Mouse (Mus musculus): ENCODE data around the gene March10. TPM values are rescaled to one million over a fixed set of nuclear protein-coding genes. Genes with fewer than 3 reads are reported as not detected.
A peak's percentile ranks its signal among the peaks of the same experiment; 100 is the strongest.

The March10 gene
- polyA plus RNA-seq, 1 experiment from 2014 or later: not detected

GRCm38 (mm10) chr11:105465488-105465887 is 9.0 kb upstream of the March10 start:
- WGBS: 56% methylated on average over 9 of the region's 9 CpGs
- TF ChIP-seq CTCF (IDR thresholded peaks at IDR 0.05; ENCODE audit: low read depth) (no peak), EP300 (optimal IDR thresholded peaks at IDR 0.05) (no peak)

DNA sequence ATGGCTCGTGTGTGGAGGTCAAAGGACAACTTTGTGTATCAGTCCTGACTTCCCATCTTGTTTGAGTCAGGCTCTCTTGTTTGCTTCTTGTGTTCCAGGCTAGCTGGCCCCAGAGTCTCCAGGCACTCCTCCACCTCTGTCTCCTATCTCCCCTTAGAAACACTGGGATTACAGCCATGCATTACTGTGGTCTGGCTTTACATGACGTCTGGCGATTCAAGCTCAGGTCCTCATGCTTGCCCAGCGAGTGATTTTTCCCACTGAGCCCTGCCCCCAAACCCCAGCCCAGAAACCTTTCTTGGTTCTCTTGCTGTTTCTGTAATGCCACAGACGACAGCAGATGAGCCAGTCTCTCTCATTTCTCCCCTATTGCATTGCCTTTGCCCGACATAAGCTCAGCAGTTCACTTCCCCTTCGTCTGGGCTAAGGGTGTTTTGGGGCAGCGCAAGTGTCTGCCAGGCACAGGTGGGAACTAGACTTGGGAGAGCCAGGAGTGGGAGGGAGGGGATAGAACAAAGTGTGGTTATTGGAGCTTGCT is 8.0 kb upstream of the March10 start:
- no peak for DNase-seq (ENCODE audit: low spot score)

More at GRCm38 (mm10) chr11:105465488-105465887, 9.0 kb upstream of the March10 start:
- H3K4me2 ChIP-seq (replicated peaks; ENCODE audit: low read depth): no peak overlapping the region
- H3K4me3 ChIP-seq (ENCODE audit: low read depth, low read length): no peak overlapping the region
- H3K9ac ChIP-seq (ENCODE audit: low read length): no peak overlapping the region
- H3K4me1 ChIP-seq (replicated peaks; ENCODE audit: control insufficient read depth, insufficient read depth): peaks cover 9% of the 10 kb centered on the region
- no peak overlapping the region for H3K27ac ChIP-seq (replicated peaks)
- DNase-seq (ENCODE audit: low spot score): no peak
- ATAC-seq (ENCODE audit: low FRiP score, low TSS enrichment): no peak
- no peaks in the 10 kb centered on the region for H3K9me3 ChIP-seq (ENCODE audit: control insufficient read depth, low read length)
- no peaks in the 10 kb centered on the region for H3K27me3 ChIP-seq (ENCODE audit: control insufficient read depth, insufficient read depth, low read length)
- H3K36me3 ChIP-seq (ENCODE audit: control insufficient read depth, insufficient read depth, low read length): no peaks in the 10 kb centered on the region

DNA sequence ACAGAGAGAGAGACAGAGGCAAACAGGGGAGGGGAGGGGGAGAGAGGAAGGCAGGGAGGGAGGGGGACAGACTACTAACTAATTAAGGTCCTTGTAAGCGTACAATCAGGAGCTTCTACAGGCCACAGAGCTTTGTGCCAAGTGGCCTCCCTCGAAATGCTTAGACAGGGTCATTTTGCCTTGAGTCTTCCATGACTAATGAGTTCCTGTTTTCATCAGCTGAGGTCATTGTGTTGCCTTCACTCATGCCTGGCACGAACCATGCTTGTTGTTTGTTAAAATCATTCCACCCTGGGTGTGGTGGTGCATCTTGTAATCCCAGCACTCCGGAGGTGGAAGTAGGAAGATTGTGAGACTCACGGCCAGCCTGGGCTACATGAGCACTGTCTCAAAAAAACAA is 3.4 kb upstream of the March10 start:
- no peak for TF ChIP-seq EP300 (optimal IDR thresholded peaks at IDR 0.05)
- TF ChIP-seq CTCF (IDR thresholded peaks at IDR 0.05; ENCODE audit: low read depth): no peak
- Histone ChIP-seq H3K4me3 (ENCODE audit: low read depth, low read length) (no peak overlapping the region), H3K9me3 (ENCODE audit: control insufficient read depth, low read length) (no peaks in the 10 kb centered on the region), H3K9ac (ENCODE audit: low read length) (no peak overlapping the region), H3K4me1 (replicated peaks; ENCODE audit: control insufficient read depth, insufficient read depth) (no peaks in the 10 kb centered on the region), H3K27ac (replicated peaks) (no peak overlapping the region), H3K36me3 (ENCODE audit: control insufficient read depth, insufficient read depth, low read length) (no peaks in the 10 kb centered on the region), H3K4me2 (replicated peaks; ENCODE audit: low read depth) (no peak overlapping the region), H3K27me3 (ENCODE audit: control insufficient read depth, insufficient read depth, low read length) (no peaks in the 10 kb centered on the region)
- ATAC-seq (ENCODE audit: low FRiP score, low TSS enrichment) (no peak), DNase-seq (ENCODE audit: low spot score) (no peak)
- WGBS: 45% methylated on average over 5 of the region's 5 CpGs

More for the DNA sequence above, 8.0 kb upstream of the March10 start:
- Histone ChIP-seq H3K36me3 (ENCODE audit: control insufficient read depth, insufficient read depth, low read length) (no peaks in the 10 kb centered on the region), H3K9me3 (ENCODE audit: control insufficient read depth, low read length) (no peaks in the 10 kb centered on the region), H3K27ac (replicated peaks) (no peak overlapping the region), H3K9ac (ENCODE audit: low read length) (no peak overlapping the region), H3K27me3 (ENCODE audit: control insufficient read depth, insufficient read depth, low read length) (no peaks in the 10 kb centered on the region), H3K4me1 (replicated peaks; ENCODE audit: control insufficient read depth, insufficient read depth) (peaks cover 6% of the 10 kb centered on the region), H3K4me3 (ENCODE audit: low read depth, low read length) (no peak overlapping the region), H3K4me2 (replicated peaks; ENCODE audit: low read depth) (no peak overlapping the region)
- no peak for ATAC-seq (ENCODE audit: low FRiP score, low TSS enrichment)
- WGBS: 61% methylated on average over 8 of the region's 8 CpGs
- TF ChIP-seq EP300 (optimal IDR thresholded peaks at IDR 0.05) (no peak), CTCF (IDR thresholded peaks at IDR 0.05; ENCODE audit: low read depth) (no peak)

- ATAC-seq (ENCODE audit: low FRiP score, low TSS enrichment) (no peak), DNase-seq (ENCODE audit: low spot score) (no peak)
- WGBS: 53% methylated on average over 7 of the region's 7 CpGs
- H3K27ac ChIP-seq (replicated peaks): no peak overlapping the region
- no peaks in the 10 kb centered on the region for H3K27me3 ChIP-seq (ENCODE audit: control insufficient read depth, insufficient read depth, low read length)
- no peaks in the 10 kb centered on the region for H3K36me3 ChIP-seq (ENCODE audit: control insufficient read depth, insufficient read depth, low read length)
- no peak overlapping the region for H3K4me3 ChIP-seq (ENCODE audit: low read depth, low read length)
- no peaks in the 10 kb centered on the region for H3K9me3 ChIP-seq (ENCODE audit: control insufficient read depth, low read length)
- H3K4me1 ChIP-seq (replicated peaks; ENCODE audit: control insufficient read depth, insufficient read depth): no peaks in the 10 kb centered on the region
- no peak overlapping the region for H3K9ac ChIP-seq (ENCODE audit: low read length)
- TF ChIP-seq EP300 (optimal IDR thresholded peaks at IDR 0.05) (no peak), CTCF (IDR thresholded peaks at IDR 0.05; ENCODE audit: low read depth) (no peak)
- H3K4me2 ChIP-seq (replicated peaks; ENCODE audit: low read depth): no peak overlapping the region
These were observed 506 bp upstream of the March10 start for GRCm38 (mm10) chr11:105457041-105457440.

DNA sequence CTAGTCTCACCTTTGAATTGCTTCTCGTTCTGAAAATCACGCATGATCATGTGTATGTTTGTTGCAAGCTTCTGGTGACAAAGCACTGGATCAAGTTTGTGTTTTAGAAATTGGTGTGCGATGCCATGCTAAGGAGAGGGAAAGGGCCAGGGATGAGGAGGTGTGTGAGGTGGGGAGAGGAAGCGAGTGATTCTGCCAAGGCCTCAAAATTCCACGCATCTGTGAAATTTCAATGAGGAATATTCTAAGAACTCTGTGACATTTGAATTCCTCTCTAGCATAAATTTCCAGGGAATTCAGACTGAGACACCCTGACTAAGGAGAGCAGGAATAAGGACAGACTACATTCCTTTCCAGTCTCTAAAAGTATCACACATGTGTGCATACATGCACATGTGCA is 1.4 kb downstream of the March10 start:
- 88% methylated on average over 5 of the region's 5 CpGs for WGBS
- no peak for ATAC-seq (ENCODE audit: low FRiP score, low TSS enrichment)

DNA sequence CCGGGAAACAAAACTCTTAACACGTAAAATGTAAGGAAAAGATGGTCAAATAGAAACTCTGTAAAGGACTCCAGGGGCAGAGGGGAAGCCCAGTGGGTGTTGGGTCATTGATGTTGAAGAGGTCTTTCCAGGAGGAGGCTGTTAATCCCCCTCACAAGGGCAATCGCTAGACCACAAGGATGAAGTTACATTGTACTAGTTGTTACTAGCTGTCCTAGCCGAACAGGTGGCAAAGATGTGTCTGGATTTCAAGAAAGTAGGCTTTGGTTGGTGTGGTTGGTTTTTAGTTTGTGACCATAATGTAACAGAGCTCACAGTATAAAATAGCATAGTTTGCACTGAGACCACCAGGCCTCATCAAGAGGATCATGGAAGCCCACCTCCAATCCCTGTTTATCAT is 3.5 kb downstream of the March10 start:
- Histone ChIP-seq H3K27me3 (ENCODE audit: control insufficient read depth, insufficient read depth, low read length) (no peaks in the 10 kb centered on the region), H3K27ac (replicated peaks) (no peak overlapping the region), H3K9ac (ENCODE audit: low read length) (no peak overlapping the region), H3K4me2 (replicated peaks; ENCODE audit: low read depth) (no peak overlapping the region), H3K36me3 (ENCODE audit: control insufficient read depth, insufficient read depth, low read length) (no peaks in the 10 kb centered on the region), H3K4me3 (ENCODE audit: low read depth, low read length) (no peak overlapping the region), H3K9me3 (ENCODE audit: control insufficient read depth, low read length) (no peaks in the 10 kb centered on the region), H3K4me1 (replicated peaks; ENCODE audit: control insufficient read depth, insufficient read depth) (no peaks in the 10 kb centered on the region)
- no peak for ATAC-seq (ENCODE audit: low FRiP score, low TSS enrichment)
- WGBS: 82% methylated on average over 4 of the region's 4 CpGs
- TF ChIP-seq CTCF (IDR thresholded peaks at IDR 0.05; ENCODE audit: low read depth) (no peak), EP300 (optimal IDR thresholded peaks at IDR 0.05) (no peak)
- DNase-seq (ENCODE audit: low spot score): peak; percentile 5

More for the DNA sequence above, 1.4 kb downstream of the March10 start:
- H3K27ac ChIP-seq (replicated peaks): no peak overlapping the region
- no peaks in the 10 kb centered on the region for H3K27me3 ChIP-seq (ENCODE audit: control insufficient read depth, insufficient read depth, low read length)
- H3K4me2 ChIP-seq (replicated peaks; ENCODE audit: low read depth): no peak overlapping the region
- no peak overlapping the region for H3K4me3 ChIP-seq (ENCODE audit: low read depth, low read length)
- no peaks in the 10 kb centered on the region for H3K36me3 ChIP-seq (ENCODE audit: control insufficient read depth, insufficient read depth, low read length)
- no peaks in the 10 kb centered on the region for H3K9me3 ChIP-seq (ENCODE audit: control insufficient read depth, low read length)
- TF ChIP-seq EP300 (optimal IDR thresholded peaks at IDR 0.05): no peak
- no peak for DNase-seq (ENCODE audit: low spot score)
- H3K4me1 ChIP-seq (replicated peaks; ENCODE audit: control insufficient read depth, insufficient read depth): no peaks in the 10 kb centered on the region
- no peak overlapping the region for H3K9ac ChIP-seq (ENCODE audit: low read length)

Data from stomach, postnatal 0 days (tissue).